Mouse (Mus musculus) mouse trophoblast stem cell (cell line): ENCODE measurements around the gene Gm37240.

ENCODE experiments used
- in situ Hi-C, 2 experiments: fragments of 300-500 bp; cut with MseI, MboI; formaldehyde crosslinking; loops; 2 replicates in 1 of 2; 3 replicates in 1 of 2; pipeline ENCODE4 v1.15.1; 2025

The Gm37240 gene

DNA sequence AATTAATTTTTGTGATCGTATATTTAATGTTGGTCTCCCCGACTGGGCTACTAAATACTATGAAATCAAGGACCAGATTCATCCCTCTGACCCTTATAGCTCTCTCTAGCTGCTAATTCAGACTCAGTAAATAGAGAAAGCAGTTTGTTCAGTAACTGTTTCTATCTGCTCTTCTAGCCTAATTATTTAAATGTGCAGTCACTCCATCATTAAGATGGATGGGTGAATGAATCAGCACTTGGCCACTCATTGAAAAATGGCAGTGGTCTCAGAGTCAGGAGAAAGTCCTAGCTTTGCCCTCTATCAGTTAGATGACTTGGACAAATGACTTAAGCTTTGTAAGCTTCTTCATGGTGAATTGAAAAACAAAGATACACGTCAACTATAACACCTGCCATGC, 387.2 kb downstream of the Gm37240 start:
- in situ Hi-C loops: no loop called here

- in situ Hi-C loops: no loop called here
Observed at GRCm38 (mm10) chr3:85496146-85496545, 391.2 kb downstream of the Gm37240 start.

DNA sequence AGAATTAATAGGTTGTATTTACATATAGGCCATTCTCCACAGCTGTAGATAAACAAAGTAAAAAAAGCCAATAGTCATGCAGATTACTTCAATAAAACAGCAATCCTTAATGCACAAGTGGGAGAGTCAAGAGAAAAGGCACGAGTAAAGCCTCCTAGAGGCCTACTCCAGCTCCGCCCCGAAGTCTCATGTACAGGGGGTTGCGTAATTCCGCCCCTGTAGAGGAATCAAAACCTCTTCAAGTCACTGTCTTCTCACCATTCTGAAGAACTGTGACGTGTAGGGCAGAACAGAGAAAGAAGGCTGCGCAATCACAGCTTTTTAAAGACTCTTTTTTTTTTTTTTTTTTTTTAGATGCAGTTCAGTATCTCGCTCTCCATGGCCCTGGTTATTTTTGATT, 393.5 kb downstream of the Gm37240 start:
- in situ Hi-C loops: no loop called here

- in situ Hi-C loops: no loop called here
Observed at GRCm38 (mm10) chr3:85490204-85490603, 397.1 kb downstream of the Gm37240 start.

DNA sequence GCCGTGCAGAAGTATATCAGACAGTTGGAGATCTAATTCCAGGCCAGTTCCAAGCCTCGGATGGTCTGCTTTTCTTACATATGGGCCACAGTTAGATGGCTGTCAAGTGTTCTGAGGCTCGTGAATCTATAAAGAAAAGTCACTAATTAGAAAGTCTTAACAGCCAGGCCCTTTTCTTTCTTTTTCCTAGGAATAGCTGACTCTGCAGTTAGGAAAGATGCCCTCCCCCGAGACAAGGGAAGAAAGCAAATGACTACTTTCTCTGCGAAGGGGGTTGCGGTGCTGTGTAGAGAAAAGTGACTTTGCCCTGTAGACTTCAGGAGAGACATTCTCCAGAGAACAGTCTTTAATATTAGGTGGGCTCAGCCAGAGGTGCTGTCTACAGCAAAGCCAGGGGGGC, 399.9 kb downstream of the Gm37240 start:
- in situ Hi-C loops: no loop called here

DNA sequence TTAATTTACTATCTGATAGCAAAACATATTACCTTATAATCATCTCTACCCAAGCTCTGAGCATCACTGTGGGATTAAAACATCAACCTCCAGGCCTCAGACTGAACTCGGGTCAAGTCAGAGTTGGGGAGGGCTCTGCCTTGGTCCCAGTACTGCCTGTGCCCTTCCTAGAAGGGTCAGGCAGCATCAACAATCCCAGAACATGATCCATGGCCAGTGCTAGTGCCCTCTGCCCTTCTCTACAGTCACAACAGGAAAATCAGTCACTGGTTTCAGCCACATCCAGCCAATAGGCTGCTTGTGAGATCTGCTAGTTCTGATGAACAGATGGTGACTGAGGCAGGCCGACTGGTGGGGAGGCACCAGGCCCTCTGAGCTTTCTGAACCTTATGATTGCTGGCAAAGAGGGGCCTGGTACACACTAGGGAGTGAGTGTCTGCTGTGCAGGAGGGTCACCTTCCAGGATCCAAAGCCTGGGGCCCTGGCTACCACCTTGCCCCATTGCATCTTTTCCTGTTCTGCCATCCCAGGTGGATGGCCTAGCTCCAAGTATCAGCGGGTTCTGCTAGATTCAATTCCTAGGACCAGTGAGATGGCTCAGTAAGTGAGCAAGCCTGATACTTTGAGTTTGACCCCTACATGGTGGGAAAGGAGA, 401.7 kb downstream of the Gm37240 start:
- in situ Hi-C loops: no loop called here

DNA sequence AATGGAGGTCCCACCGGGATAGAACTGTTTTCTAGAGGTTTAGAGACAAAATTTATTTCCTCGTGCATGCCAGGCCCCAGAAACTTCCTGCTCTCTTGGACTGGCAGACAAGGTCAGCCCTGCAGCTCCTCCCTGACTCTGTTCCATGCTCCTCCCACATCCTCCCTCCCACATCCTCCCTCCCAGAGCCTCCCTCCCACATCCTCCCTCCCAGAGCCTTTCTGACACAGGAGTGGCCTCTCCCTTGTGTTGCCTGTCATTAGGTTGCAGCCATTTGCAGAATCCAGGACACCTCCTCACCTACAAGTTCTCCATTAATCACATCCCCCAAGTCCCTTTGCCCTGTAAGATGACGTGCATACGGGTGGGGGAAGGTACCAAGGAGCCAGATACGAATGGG, 404.7 kb downstream of the Gm37240 start:
- in situ Hi-C loops: no loop called here

- in situ Hi-C loops: no loop called here
Observed at GRCm38 (mm10) chr3:85480638-85481037, 406.7 kb downstream of the Gm37240 start.

GRCm38 (mm10) chr3:85478731-85479130, 408.6 kb downstream of the Gm37240 start:
- in situ Hi-C loops: no loop called here

DNA sequence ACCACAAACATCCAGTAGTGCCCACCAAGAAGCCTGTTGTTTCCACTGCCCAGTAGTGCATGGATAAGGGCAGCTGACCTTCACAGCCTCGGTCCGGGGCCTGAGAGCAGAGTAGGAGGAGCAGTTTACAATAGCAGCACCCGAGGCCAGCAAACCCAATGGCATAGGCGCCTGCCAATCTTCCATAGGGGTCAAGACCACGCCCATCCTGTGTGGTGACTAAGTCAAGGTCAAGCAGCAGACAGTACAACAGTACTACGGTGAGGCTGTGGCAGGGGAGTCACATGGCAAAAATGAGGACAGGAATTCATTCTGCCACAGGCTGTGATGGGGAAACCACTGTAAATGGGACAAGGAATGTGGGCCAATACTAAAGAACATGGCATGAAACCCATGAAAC, 417.6 kb downstream of the Gm37240 start:
- in situ Hi-C loops: no loop called here

- in situ Hi-C loops: no loop called here
Observed at GRCm38 (mm10) chr3:85468995-85469394, 418.3 kb downstream of the Gm37240 start.

DNA sequence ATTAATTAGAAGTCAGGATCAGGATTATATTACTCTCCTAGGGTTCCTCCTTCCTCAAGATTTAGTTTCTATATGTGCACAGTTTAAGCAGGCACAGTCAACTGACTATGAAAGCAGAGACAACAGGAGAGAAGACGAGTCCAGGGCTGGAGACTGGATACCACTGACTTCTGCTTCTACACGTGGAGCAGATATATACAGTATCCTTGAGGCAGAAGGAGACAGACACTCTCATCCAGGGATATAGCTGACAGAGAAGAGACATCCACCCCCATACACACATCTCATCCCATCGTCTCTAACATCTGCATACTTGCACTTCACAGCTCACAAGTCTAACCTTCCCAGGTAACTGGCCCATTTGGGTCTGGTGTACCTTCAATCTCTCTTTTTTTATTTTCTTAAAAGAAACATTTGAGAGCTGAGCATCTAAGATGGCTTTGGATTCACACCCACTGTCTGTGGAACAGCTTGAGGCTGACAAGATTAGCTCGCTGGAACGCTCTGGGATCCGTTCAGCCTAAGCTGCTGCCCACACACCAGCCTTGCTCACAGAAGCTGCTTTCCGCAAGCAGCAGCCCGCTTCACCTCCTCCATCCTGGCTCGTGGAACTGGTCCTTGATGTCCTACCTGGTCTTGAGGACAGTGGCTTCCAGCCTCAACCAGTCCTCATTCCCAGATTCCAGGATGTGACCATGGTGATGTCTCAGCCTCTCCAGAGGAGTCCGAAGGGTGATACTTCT, 421.9 kb downstream of the Gm37240 start:
- in situ Hi-C loops: no loop called here

DNA sequence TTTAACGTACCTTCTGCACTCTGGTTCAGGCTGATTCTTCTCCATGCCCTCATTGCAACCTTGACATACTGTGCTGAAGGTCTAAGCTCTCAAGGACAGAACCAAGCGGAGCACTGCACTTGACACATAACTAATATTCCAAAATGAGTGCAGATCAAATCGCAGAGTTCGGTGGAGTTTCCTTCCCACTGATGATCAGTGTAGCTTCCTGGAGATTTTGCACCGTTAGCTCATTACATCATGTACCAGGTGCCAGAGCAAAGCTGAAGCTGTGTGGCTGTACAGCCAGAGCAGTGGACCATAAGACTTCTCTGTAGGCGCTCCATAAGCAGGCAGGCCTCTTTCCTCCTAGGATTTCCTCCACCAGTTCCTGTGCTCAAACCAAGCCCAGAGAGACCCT, 427.3 kb downstream of the Gm37240 start:
- in situ Hi-C loops: no loop called here

- in situ Hi-C loops: no loop called here
Observed at GRCm38 (mm10) chr3:85456983-85457382, 430.3 kb downstream of the Gm37240 start.

GRCm38 (mm10) chr3:85455453-85455852, 431.9 kb downstream of the Gm37240 start:
- in situ Hi-C loops: no loop called here

GRCm38 (mm10) chr3:85454001-85454400, 433.3 kb downstream of the Gm37240 start:
- in situ Hi-C loops: no loop called here

DNA sequence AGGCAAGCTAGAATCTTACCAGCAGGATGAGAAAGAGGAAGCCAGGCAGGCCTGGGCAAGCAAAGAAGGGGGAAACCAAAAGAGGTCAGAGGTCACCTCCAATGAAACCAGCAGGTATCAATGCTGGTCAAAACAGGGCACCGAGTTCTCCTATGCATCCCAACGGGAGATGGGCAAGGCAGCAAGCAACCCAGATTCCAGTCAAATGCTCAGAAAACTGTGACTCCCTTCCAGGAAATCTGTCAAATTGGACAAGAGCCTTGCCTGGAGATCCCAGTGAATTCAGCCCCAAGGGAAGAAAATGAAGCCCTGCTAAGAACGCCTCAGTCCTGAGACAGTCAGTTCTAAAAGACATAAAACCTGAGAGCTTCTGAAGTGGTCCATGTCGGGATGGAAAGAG, 437.9 kb downstream of the Gm37240 start:
- in situ Hi-C loops: no loop called here

- in situ Hi-C loops: no loop called here
Observed at GRCm38 (mm10) chr3:85442781-85443180, 444.5 kb downstream of the Gm37240 start.

- in situ Hi-C loops: no loop called here
Observed at GRCm38 (mm10) chr3:85442261-85442660, 445.1 kb downstream of the Gm37240 start.

- in situ Hi-C loops: no loop called here
Observed at GRCm38 (mm10) chr3:85435406-85435805, 451.9 kb downstream of the Gm37240 start.

GRCm38 (mm10) chr3:85431208-85431607, 456.1 kb downstream of the Gm37240 start:
- in situ Hi-C loops: no loop called here

DNA sequence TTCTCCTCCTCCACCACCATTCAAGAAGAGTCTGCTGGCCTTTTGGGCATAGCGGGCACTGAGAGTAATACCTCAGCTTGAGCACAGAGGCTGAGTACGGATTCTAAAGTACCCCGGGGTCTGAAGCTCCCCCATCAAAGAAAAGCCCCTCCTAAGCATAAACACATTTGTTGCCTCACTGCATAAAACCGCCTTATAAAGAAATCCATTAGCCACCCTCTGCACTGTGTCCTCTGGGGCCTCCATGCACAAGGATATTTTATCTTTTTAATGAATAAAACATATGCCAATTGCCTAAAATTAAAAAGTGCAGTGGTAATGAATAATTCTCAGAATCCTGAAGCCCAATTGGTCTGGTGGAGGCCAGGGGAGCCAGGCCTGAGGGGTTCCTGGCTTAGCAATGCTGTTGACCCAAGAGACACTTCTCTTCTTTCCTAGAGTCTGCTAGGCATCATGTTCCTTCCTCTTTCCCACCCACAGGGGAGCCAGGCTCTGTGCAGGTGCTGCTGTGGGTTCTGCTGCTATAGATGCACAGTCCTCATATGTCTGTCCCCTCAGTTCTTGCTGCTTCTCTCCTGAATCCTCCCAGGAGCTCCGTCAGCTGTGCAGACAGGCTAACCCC, 463.8 kb downstream of the Gm37240 start:
- in situ Hi-C loops: no loop called here

- in situ Hi-C loops: no loop called here
Observed at GRCm38 (mm10) chr3:85421403-85421802, 465.9 kb downstream of the Gm37240 start.
